Mouse (Mus musculus): ENCODE measurements around the gene Cdc14b.

GRCm38 (mm10) chr13:64259903-64260302 lies 15.2 kb downstream of the Cdc14b start:
- TF ChIP-seq TCF12 (IDR thresholded peaks at IDR 0.05; ENCODE audit: insufficient read depth, poor library complexity, severe bottlenecking) (no peak), POLR2A (IDR thresholded peaks at IDR 0.05; ENCODE audit: insufficient read length, low read depth) (no peak)
